Mouse (Mus musculus) left cerebral cortex, postnatal 36 days (tissue): Measurements from ENCODE around the gene Atrn. TPM values are rescaled to one million over a fixed set of nuclear protein-coding genes. Genes with fewer than 3 reads are reported as not detected.

ENCODE experiments used
- DNase-seq, 2 experiments: peaks; one replicate each; pipeline ENCODE4 v3.0.0; 2021 to 2022; ENCODE audit warnings: low spot score in 2 of 2, mixed read lengths in 1 of 2
- intact Hi-C: fragments of 180-260 bp; cut with DNase I; formaldehyde crosslinking; loops from one replicate; pipeline ENCODE4 v1.15.1; 2025
- total RNA-seq, 2 experiments: library from RNA; stranded (reverse); gene quantifications; 2 replicates each; pipeline ENCODE4 v1.2.3; 2021

Gene Atrn
- total RNA-seq, 2 experiments from 2014 or later = 125 to 128 TPM

- no peak for DNase-seq
- intact Hi-C loops = no loop called here
These were observed 130.5 kb downstream of the Atrn start for GRCm38 (mm10) chr2:131036757-131037156.

GRCm38 (mm10) chr2:131037226-131037990 is 131.1 kb downstream of the Atrn start:
- DNase-seq = peak in 1 of 2 experiments; percentile 48

GRCm38 (mm10) chr2:131038197-131038596 is 131.9 kb downstream of the Atrn start:
- DNase-seq = no peak
- intact Hi-C loops = no loop called here

More at GRCm38 (mm10) chr2:131037226-131037990, 131.1 kb downstream of the Atrn start:
- intact Hi-C loops = no loop called here

GRCm38 (mm10) chr2:131038675-131039074 is 132.4 kb downstream of the Atrn start:
- no peak for DNase-seq
- intact Hi-C loops = no loop called here

- peak; percentile 83 to 93 for DNase-seq
- intact Hi-C loops = no loop called here
These were observed 134.8 kb downstream of the Atrn start for GRCm38 (mm10) chr2:131040854-131041825.

GRCm38 (mm10) chr2:131042988-131043387 is 136.7 kb downstream of the Atrn start, which contains the start of gene Gfra4:
Gene Gfra4, minus strand, starts transcription at chr2:131043088.
- DNase-seq = no peak
- intact Hi-C loops = no loop called here

GRCm38 (mm10) chr2:131044354-131044852 is 138.1 kb downstream of the Atrn start:
- intact Hi-C loops = no loop called here

GRCm38 (mm10) chr2:131044989-131045720 is 138.9 kb downstream of the Atrn start:
- DNase-seq = no peak
- intact Hi-C loops = no loop called here

More at GRCm38 (mm10) chr2:131044354-131044852, 138.1 kb downstream of the Atrn start:
- DNase-seq = no peak

GRCm38 (mm10) chr2:131046025-131046424 is 139.7 kb downstream of the Atrn start:
- intact Hi-C loops = no loop called here
- DNase-seq = no peak

GRCm38 (mm10) chr2:131052043-131052442 is 145.7 kb downstream of the Atrn start:
- no peak for DNase-seq
- intact Hi-C loops = no loop called here

- intact Hi-C loops = no loop called here
- DNase-seq = no peak
These were observed 146.6 kb downstream of the Atrn start for GRCm38 (mm10) chr2:131052862-131053418.

- intact Hi-C loops = no loop called here
- DNase-seq = no peak
These were observed 147.8 kb downstream of the Atrn start for GRCm38 (mm10) chr2:131053851-131054645.

- intact Hi-C loops = no loop called here
- peak in 1 of 2 experiments; percentile 2 for DNase-seq
These were observed 148.5 kb downstream of the Atrn start for GRCm38 (mm10) chr2:131054646-131055264.

GRCm38 (mm10) chr2:131055631-131056030 is 149.3 kb downstream of the Atrn start:
- intact Hi-C loops = no loop called here
- peak in 1 of 2 experiments; percentile 8 for DNase-seq

GRCm38 (mm10) chr2:131056191-131056590 is 149.9 kb downstream of the Atrn start:
- intact Hi-C loops = no loop called here
- DNase-seq = no peak

GRCm38 (mm10) chr2:131058672-131059071 is 152.4 kb downstream of the Atrn start:
- intact Hi-C loops = no loop called here
- DNase-seq = no peak

GRCm38 (mm10) chr2:131059377-131059776 is 153.1 kb downstream of the Atrn start:
- intact Hi-C loops = no loop called here
- no peak for DNase-seq
